Mouse (Mus musculus) heart, embryonic 11.5 days (tissue): Measurements from ENCODE around the gene Gnao1. TPM values are rescaled to one million over a fixed set of nuclear protein-coding genes. Genes with fewer than 3 reads are reported as not detected.

Experiments used
- ATAC-seq: fragments of 200-750 bp; cut with Nextera tagmentation; replicated peaks from 2 replicates; pipeline ENCODE4 v1.8.0; 2017; ENCODE audit warnings: moderate library complexity; ENCODE audit not compliant: insufficient number of reproducible peaks, low FRiP score, low TSS enrichment
- H3K27ac ChIP-seq: fragments of 300-500 bp; sonication (generic); 2 replicates; pipeline ENCODE4 v1.5.1; 2014; ENCODE audit warnings: mild to moderate bottlenecking, low read depth, low read length
- H3K27me3 ChIP-seq: fragments of 300-500 bp; sonication (generic); 2 replicates; pipeline ENCODE4 v1.6.1; 2014; ENCODE audit warnings: mild to moderate bottlenecking, low read length, mixed read lengths; ENCODE audit not compliant: control insufficient read depth, insufficient read depth
- H3K36me3 ChIP-seq: fragments of 300-500 bp; sonication (generic); 2 replicates; pipeline ENCODE4 v1.6.1; 2014; ENCODE audit warnings: mild to moderate bottlenecking, low read length, moderate library complexity, mixed read lengths; ENCODE audit not compliant: control insufficient read depth, insufficient read depth
- H3K4me1 ChIP-seq: fragments of 300-500 bp; sonication (generic); 2 replicates; pipeline ENCODE4 v1.6.1; 2014; ENCODE audit warnings: low read length; ENCODE audit not compliant: control insufficient read depth, insufficient read depth
- H3K4me2 ChIP-seq: fragments of 300-500 bp; sonication (generic); 2 replicates; pipeline ENCODE4 v1.6.1; 2014; ENCODE audit warnings: mild to moderate bottlenecking, moderate library complexity
- H3K4me3 ChIP-seq: fragments of 300-500 bp; sonication (generic); 2 replicates; pipeline ENCODE4 v1.5.1; 2014; ENCODE audit warnings: low read depth, low read length
- H3K9ac ChIP-seq: fragments of 300-500 bp; sonication (generic); 2 replicates; pipeline ENCODE4 v1.6.1; 2014; ENCODE audit warnings: mild to moderate bottlenecking, low read depth, low read length, moderate library complexity
- H3K9me3 ChIP-seq: fragments of 300-500 bp; sonication (generic); replicated peaks from 2 replicates; pipeline ENCODE4 v1.6.1; 2016; ENCODE audit warnings: low read length; ENCODE audit not compliant: control insufficient read depth
- WGBS: fragments of 180-500 bp; shearing (Covaris S2); extraction: QIAGEN DNeasy Blood & Tissue Kit; methylation state at CpG from one replicate; pipeline ENCODE4 v1.1.7; 2014; ENCODE audit not compliant: insufficient replicate concordance; 5-methylcytosine and 5-hydroxymethylcytosine counted together
- polyA plus RNA-seq: library from polyadenylated mRNA; unstranded; fragments of >200 nt; fragmentation: Nextera tagmentation; extraction: Ambion mirVana; gene quantifications from 2 replicates; pipeline ENCODE4 v1.2.1, GENCODE M21; 2014

Gnao1 gene
- polyA plus RNA-seq, 1 experiment from 2014 or later, result 13.9 TPM

- 0 out of 2 replicates have a peak, but pooled peaks have one; percentile 8 for ATAC-seq
- Histone ChIP-seq H3K9me3 (no peaks in the 10 kb centered on the region), H3K27me3 (no peaks in the 10 kb centered on the region), H3K4me3 (no peak overlapping the region), H3K9ac (no peak overlapping the region), H3K4me2 (no peak overlapping the region), H3K36me3 (no peaks in the 10 kb centered on the region), H3K27ac (no peak overlapping the region), H3K4me1 (peaks cover 30% of the 10 kb centered on the region)
- 22% methylated on average over 8 of the region's 8 CpGs for WGBS
Observed at GRCm38 (mm10) chr8:93839113-93839512, 29.3 kb downstream of the Gnao1 start.

- H3K4me3 ChIP-seq, result no peak overlapping the region
- no peaks in the 10 kb centered on the region for H3K27me3 ChIP-seq
- no peaks in the 10 kb centered on the region for H3K9me3 ChIP-seq
- no peaks in the 10 kb centered on the region for H3K36me3 ChIP-seq
- no peak for ATAC-seq
- WGBS, result 53% methylated on average over 4 of the region's 4 CpGs
- H3K4me2 ChIP-seq, result no peak overlapping the region
- no peak overlapping the region for H3K9ac ChIP-seq
- no peak overlapping the region for H3K27ac ChIP-seq
- peaks cover 30% of the 10 kb centered on the region for H3K4me1 ChIP-seq
Observed at GRCm38 (mm10) chr8:93840486-93840885, 30.7 kb downstream of the Gnao1 start.

DNA sequence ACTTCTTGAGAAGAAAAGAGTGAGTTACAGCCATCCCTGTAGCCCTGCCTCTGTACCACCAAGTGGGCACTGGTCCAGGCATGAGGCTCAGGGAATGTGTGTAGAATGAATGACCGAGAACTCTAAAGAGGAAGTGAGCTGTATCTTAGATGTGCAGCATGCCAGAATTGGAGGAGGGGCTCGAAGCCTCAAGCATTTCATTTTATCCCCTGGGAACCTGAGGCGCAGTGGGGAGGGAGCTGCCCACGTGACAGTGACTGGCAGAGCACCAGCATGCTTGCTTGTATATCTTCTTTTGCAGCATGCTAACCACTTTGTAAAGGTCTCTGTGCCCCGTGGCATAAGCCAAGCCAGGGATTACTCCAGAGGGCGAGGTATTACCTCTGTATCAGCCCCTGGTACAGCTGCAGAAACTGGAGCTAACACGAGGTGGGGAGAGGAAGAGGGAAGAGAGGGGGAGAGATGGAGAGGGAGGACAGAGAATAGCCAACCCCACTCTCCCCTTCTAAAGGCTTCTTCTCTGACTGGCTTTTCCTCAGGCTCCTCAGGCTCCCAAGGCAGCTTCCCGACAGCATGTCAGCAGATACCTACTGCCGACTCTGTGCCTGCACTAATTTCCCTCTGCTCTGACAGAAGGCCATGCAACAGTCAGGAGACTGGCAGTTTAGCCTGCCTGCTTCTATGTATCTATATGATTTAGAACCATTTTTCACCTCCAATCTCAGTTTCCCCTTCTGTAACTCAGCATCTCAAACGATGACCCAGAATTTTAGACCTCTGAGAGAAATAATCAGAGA is 31.4 kb downstream of the Gnao1 start:
- H3K4me1 ChIP-seq, result peaks cover 30% of the 10 kb centered on the region
- ATAC-seq, result no peak
- 28% methylated on average over 10 of the region's 10 CpGs for WGBS
- H3K9me3 ChIP-seq, result no peaks in the 10 kb centered on the region
- H3K36me3 ChIP-seq, result no peaks in the 10 kb centered on the region
- no peaks in the 10 kb centered on the region for H3K27me3 ChIP-seq
- H3K9ac ChIP-seq, result no peak overlapping the region
- no peak overlapping the region for H3K27ac ChIP-seq
- H3K4me3 ChIP-seq, result no peak overlapping the region
- H3K4me2 ChIP-seq, result no peak overlapping the region

DNA sequence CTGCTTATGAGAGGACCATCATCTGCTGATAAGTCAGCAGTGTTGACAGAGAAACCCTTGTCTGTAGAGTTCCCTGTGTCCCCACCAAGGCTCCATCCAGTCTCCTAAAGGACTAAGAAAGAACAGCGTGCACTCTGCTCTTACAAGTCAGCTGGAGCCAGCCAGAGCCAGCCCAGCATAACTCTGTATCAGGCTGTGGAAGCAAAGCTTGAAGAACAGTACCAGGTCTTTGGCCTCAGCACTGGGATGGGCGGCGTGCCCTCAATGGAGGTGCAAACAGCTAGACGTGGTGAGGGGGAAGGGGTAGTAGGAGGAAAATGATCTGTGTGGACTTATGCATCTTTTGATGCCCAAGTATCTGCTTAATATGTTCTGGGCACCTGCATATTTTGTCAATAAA is 32.8 kb downstream of the Gnao1 start:
- Histone ChIP-seq H3K4me1 (peaks cover 39% of the 10 kb centered on the region), H3K27ac (no peak overlapping the region), H3K4me3 (no peak overlapping the region), H3K36me3 (no peaks in the 10 kb centered on the region), H3K27me3 (no peaks in the 10 kb centered on the region), H3K9me3 (no peaks in the 10 kb centered on the region), H3K9ac (no peak overlapping the region), H3K4me2 (no peak overlapping the region)
- WGBS, result 76% methylated on average over 4 of the region's 4 CpGs
- ATAC-seq, result no peak

GRCm38 (mm10) chr8:93843858-93844502 is 34.2 kb downstream of the Gnao1 start:
- Histone ChIP-seq H3K4me3 (no peak overlapping the region), H3K27me3 (no peaks in the 10 kb centered on the region), H3K4me2 (no peak overlapping the region), H3K27ac (no peak overlapping the region), H3K36me3 (no peaks in the 10 kb centered on the region), H3K9ac (no peak overlapping the region), H3K9me3 (no peaks in the 10 kb centered on the region), H3K4me1 (peaks cover 40% of the 10 kb centered on the region)
- 41% methylated on average over 12 of the region's 12 CpGs for WGBS
- ATAC-seq, result peak; percentile 18; the same call in 1 of the 2 replicates

DNA sequence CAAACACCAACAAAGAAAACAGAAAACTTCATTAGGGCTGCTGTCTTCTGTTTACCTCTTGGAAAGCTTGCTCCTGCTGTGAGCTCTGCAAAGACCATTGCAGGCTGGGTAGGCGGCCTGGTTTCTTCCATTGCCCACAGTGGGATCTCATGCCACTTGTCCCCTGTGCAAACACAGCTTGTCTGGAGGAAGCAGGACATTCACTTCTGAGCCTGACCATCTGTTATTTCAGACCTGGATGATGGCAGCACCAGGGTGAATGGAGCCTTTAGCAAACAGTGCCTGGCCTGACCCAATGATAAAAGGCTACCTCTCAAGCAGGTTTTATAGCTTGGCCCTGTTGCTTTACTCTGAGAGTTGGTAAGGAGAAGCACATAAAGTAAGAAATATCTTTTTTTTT is 35.4 kb downstream of the Gnao1 start:
- no peak overlapping the region for H3K4me2 ChIP-seq
- H3K27ac ChIP-seq, result no peak overlapping the region
- H3K4me3 ChIP-seq, result no peak overlapping the region
- H3K27me3 ChIP-seq, result no peaks in the 10 kb centered on the region
- peaks cover 31% of the 10 kb centered on the region for H3K4me1 ChIP-seq
- no peak for ATAC-seq
- H3K9me3 ChIP-seq, result no peaks in the 10 kb centered on the region
- no peaks in the 10 kb centered on the region for H3K36me3 ChIP-seq
- H3K9ac ChIP-seq, result no peak overlapping the region
- WGBS, result 70% methylated on average over 1 of the region's 1 CpGs

DNA sequence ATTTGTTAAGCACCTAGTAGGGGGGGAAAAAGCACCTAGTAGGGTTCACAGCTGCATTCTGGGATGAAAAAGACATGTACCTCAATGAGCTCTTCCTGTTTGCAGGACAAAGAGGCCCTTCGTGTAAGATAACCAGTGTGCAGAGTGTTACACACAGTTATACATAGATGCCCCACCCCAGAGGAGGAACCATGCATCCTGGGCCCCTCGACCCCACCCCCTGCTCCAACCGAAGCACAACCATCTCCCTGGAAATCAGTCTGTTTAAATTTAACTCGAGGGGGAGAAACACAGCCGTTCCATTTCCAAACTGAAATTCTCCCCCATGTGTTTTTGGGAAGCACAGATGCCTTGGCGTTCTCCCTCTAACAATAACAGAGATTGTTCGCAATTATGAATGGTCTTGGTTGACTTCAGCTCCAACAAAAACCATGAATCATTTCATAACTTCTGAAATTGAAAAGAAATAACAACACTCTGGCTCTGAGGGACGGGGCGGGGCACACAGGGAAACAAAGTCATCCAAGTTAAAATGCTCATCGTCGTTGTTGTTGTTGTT is 42.4 kb downstream of the Gnao1 start:
- H3K4me2 ChIP-seq, result no peak overlapping the region
- WGBS, result 67% methylated on average over 11 of the region's 11 CpGs
- no peak for ATAC-seq
- no peaks in the 10 kb centered on the region for H3K9me3 ChIP-seq
- H3K4me3 ChIP-seq, result no peak overlapping the region
- no peak overlapping the region for H3K27ac ChIP-seq
- H3K36me3 ChIP-seq, result no peaks in the 10 kb centered on the region
- peaks cover 10% of the 10 kb centered on the region for H3K4me1 ChIP-seq
- H3K9ac ChIP-seq, result no peak overlapping the region
- no peaks in the 10 kb centered on the region for H3K27me3 ChIP-seq

- Histone ChIP-seq H3K4me3 (no peak overlapping the region), H3K4me1 (peaks cover 4% of the 10 kb centered on the region), H3K9ac (no peak overlapping the region), H3K27me3 (no peaks in the 10 kb centered on the region), H3K27ac (no peak overlapping the region), H3K36me3 (no peaks in the 10 kb centered on the region), H3K9me3 (no peaks in the 10 kb centered on the region), H3K4me2 (no peak overlapping the region)
- ATAC-seq, result no peak
- 75% methylated on average over 9 of the region's 9 CpGs for WGBS
Observed at GRCm38 (mm10) chr8:93852851-93853461, 43.2 kb downstream of the Gnao1 start.
